Mouse (Mus musculus): Measurements from ENCODE around the gene Endou.

The Endou gene

DNA sequence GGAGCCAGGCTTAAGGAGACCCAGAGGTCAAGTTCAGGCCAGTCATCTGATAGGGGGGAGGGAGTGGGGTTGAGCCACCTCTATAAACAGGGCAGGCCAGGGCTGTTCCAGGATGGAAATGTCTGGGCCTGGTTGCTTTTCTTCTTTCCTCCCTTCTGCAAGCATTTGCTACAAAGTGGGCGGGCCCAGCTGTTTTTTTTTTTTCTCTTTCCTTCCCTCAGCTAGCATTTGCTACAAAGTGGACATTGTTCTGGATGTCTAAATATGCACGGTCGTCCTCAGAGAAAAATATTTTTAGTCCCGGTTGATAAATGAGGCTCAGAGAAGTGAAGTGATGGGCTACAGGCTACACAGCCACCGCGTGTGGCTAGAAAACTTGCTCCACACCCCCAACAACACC, 23.3 kb upstream of the Endou start:
- DNase-seq (ENCODE audit: low spot score) = no peak

DNA sequence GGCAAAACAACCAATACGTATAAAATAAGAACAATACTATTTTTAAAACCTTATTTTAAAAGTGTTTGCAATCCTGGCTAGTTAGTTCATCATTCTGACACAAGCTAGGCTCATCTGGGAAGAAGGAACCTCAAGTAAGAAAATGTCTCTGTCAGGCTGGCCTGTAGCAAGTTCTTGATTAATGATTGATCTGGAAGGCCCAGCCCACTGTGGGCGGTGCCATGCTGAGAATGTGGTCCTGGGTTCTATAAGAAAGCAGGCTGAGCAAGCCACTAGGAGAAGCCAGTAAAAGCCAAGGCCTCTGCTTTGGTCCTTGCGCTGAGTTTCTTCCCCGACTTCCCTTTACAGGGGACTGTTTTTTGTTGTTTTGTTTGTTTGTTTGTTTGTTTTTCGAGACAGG, 21.4 kb upstream of the Endou start:
- no peak for DNase-seq (ENCODE audit: low spot score)

DNA sequence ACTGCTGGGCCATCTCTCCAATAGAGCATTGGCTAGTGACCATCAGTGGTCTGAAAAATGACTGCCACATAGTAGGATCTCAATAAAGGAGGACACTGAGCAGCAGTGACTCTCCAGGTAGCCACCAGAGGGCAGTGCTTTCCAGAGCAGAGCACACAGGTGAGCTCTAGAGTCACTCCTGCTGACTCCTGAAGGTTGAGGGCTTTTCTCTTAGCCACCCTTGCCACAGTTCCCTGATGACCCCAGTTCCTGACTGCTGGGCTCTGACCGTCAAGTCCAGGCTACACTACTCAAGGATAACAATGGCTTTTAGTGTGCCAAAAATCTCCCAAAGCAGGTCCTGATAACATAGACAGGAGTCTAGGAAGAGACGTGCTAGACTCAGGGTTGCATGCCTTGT, 20.5 kb upstream of the Endou start:
- DNase-seq (ENCODE audit: low spot score) = no peak

DNA sequence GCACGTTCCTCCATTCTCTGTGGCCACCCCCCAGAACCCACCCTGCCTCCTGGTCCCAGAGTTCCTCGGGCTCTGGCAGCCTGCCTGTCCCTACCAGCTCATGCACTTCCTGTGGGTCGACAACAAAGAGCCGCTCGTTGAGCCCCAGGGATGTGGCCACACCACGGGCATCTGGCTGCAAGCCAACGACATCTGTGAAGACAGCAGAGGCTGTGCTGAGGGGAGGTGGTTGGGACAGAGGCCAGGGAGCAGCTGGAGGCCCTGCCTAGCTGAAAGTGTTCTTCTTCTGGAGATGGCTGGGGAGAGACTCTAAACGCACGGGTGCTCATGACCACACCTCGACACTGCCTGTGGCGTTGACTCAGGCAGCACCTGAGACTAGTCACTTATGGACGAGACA, 19.6 kb upstream of the Endou start:
- DNase-seq (ENCODE audit: low spot score) = no peak

DNA sequence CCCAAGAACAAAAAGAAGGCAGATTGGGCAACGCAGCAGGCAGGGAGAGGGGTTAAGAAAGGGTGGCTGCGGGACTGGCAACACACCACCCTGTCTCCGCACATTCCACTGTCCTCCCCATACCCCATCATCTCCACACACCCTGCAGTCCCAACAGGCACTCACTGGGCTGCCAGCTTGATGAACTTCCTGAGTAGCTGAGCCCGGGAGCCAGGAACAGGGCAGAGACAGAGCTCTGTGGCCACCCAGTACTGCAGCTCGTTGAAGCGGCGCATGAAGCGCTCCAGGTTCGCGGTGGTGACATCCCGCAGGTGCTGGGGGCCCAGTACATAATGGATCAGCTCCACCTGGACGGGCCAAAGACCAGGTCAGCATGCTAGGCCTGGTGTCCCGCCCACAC, 18.7 kb upstream of the Endou start:
- DNase-seq (ENCODE audit: low spot score) = no peak

DNA sequence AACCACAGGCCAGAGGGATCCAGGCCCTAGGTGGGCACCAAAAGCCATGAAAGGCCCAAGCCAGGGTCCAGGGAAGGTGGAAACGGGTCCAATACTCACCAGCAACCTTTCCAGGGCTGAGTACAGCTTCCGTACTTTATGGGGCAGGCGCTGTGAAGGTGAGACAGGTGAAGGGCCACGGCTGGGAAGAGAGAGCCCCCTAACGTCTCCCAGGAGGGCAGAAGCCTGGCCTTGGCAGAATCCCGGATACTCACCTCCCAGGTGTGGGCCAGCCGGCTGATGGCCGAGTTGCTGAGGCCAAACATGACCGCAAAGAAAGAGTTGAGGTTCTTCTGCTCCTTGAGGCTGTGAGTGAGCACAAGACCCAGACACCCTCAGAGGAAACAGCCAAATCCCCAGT, 18.3 kb upstream of the Endou start:
- no peak for DNase-seq (ENCODE audit: low spot score)

DNA sequence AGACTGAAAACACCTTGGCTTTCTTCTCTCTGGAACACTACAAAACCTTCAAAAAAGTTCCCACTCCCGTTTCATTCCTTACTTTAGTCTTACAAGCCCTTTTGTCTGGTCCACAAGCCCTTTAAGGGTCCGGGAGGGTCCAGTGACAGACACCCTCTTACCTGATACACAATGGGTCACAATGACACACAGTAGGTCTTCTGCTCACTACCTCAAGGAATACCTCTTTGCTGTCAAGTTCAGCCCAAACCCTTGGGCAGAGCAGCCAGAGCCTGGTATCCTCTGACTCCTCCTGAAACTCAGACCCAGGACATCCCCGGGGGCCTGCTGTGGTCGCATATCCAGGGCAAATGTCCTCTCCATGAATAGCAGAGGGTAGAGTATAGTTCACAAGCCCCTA, 17.8 kb upstream of the Endou start:
- no peak for DNase-seq (ENCODE audit: low spot score)

DNA sequence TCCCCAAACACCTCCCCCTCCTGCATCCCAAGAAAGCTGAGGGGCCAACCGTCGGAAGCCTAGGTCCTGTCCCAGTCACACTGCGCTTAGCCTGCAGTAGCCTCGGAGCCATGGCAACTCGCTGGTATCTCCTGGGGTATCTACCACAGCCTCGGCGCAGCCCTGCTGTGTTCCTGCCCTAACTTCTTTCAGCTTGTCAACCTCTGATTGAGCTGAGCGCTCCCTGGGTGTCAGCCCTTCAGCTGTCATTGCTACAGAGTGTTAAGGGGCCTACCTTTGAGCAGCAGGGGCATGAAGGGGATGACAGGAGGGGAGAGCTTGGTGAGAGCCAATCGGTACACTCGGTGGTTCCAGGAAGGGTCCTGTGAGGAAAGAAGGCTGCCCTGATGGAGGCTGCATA, 17.2 kb upstream of the Endou start:
- DNase-seq (ENCODE audit: low spot score) = no peak

DNA sequence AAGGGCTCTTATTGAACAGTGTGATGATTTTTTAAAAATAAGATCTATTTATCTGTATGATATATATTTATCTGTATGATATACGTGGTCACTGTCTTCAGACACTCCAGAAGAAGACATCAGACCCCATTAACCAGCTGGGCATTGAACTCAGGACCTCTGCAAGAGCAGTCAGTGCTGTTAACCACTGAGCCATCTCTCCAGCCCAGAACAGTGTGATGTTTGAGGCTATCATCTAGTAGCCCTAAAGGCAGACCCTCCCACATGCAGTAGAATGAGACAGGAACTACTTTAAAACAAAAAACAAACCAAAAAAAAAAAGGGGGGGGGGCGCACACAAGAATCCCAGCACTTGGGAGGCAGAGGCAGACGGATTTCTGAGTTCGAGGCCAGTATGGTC, 16.3 kb upstream of the Endou start:
- no peak for DNase-seq (ENCODE audit: low spot score)

DNA sequence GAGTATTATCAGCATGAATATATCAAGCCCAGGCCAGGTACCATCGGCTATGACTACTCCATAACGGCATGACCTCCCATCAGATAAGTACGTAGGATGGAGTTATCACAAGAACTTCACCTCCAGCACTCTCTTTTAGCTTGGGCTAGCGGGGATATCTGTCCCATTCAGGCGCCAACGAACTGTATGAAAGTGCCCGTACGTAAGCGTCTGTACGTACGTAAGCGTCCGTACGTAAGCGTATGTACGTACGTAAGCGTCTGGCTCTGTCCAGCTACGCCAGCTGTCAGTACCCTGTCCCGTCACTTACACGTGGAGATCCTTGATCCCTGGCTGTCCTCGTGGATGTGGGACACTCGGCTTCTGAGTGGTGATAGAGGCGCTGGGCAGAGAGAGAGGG, 15.6 kb upstream of the Endou start:
- DNase-seq (ENCODE audit: low spot score) = no peak

DNA sequence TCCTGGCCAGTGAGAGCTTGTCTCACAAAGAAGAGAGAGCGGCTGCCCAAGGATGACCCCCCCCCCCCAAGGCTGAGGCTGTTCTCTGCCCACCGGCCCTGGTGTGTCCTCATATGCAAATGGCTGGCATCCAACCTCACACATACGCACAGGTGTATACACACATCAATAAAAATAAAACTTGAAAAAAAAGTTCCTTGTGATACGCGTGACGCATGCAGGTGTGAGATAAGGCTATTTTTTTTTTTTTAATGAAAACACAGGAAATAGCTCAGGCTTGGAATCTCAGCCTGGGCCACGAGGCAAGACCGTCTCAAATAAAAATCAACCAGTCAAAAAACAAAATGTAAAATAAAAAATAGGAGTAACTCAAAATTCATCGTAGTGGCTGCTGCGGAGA, 15.1 kb upstream of the Endou start:
- no peak for DNase-seq (ENCODE audit: low spot score)

DNA sequence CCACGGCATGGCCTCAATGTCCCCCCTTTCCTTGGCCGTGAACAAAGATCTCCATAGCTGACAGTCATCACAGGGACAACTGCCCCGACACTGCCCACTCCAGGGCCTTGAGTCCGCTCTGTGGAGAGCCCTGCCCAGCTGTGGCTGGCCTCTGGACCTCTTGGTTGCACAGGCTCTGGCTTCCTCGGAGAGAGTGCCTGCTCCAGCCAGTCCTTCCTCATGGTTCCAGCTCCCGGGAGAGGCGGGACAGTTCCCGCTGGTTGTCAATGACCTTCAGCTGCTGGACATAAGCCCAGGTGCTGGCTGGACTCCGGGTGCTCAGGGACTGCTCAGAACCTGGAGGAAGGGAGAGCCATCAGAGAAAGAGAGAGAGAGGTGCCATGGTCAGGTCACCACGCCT, 14.2 kb upstream of the Endou start:
- DNase-seq (ENCODE audit: low spot score) = no peak

DNA sequence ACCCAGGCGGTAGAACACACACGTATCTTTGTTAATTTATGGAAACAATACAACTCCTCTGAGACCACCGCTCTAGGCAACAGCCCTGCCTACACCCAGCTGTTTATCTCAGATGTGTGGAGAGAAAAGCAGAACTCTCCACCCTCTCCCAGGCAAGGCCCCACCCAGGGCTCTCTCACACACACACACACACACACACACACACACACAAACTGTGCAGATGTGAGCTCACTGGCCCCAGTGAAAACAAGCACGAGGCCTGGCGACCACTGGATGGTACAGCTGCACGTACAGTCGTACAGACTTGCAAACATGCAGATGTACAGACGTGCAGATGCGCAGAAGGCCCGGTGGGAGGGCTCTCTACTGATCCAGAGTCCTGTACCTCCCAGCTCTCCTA, 13.8 kb upstream of the Endou start:
- DNase-seq (ENCODE audit: low spot score) = no peak

DNA sequence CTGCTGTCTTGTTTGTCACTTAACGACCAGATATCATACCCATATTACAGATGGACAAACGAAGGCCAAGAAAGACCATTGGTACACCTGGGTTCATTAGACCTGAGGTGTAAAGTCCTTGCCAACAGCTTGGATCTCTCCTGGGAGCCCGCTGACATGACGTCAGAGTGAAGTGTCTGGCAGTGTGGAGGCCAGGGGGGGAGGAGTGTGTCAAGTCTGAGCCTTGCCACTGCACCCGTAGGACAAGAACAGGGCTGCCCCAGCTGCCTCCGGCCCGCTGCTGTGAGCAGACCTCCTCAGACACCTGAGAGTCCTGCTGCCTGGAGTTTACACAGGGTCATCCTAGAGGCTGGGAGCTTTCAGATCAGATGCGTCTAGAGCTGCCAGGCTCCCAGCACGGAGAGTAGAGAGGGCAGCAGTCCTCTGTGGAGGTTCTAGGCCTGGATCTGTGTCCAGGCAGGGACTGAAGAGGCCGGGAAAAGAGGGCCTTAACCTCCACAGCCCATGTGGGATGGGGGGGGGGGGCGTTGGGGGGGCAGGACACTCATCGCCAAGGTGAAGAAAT, 12.9 kb upstream of the Endou start:
- no peak for DNase-seq (ENCODE audit: low spot score)

DNA sequence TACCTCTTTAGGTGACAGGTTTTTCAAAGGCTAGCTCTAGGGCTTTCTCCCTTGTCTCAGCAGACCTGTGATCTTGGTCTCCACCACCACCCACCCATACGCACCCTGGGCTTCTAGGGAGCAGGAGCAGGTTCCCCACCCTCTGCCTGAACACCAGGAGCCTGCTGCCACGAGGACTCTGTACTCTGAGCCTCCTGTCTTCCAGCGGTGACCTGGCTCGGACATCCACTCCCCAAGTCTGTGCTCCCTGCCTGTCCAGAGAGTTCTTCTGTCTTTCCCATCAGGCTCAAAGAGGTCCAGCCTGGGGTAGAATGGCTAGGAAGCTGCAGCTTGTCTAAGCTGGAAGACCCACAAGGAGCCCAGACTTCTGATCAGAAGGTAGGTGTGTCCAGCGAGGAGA, 12.1 kb upstream of the Endou start:
- no peak for DNase-seq (ENCODE audit: low spot score)

DNA sequence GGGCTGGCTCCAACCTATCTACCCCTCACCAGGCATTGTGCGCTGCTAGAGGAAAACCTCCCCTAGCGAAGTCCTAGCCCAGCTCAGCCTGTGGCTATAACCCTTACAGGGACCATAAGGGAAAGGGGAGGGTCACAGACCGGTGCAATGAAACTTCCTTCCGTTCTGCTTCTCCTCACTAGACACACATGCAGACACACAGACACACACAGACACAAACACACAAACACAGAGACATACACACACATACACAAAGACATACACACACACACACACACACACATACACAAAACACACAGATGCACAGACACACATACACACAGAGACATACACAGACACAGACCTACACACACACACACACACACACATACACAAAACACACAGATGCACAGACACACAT, 11.5 kb upstream of the Endou start:
- no peak for DNase-seq (ENCODE audit: low spot score)

DNA sequence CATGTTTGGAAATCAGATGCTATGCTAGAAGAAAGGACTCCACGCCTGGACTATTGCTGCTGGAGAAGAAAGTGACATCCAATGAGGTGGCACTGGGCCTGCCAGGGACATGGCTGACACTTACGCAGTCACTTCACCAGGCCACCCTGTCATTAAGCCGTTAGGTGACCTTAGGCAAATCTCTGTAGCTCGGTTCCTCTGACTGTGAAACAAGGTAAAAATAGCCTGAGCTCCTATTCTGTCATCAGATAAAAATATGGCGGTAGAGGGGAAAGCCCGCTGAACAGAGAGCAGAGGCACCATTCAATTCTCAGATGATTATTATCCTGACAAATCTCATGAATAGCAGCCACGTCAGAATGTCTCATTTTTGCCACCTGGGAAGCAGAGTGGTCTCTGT, 10.9 kb upstream of the Endou start:
- DNase-seq (ENCODE audit: low spot score) = no peak

DNA sequence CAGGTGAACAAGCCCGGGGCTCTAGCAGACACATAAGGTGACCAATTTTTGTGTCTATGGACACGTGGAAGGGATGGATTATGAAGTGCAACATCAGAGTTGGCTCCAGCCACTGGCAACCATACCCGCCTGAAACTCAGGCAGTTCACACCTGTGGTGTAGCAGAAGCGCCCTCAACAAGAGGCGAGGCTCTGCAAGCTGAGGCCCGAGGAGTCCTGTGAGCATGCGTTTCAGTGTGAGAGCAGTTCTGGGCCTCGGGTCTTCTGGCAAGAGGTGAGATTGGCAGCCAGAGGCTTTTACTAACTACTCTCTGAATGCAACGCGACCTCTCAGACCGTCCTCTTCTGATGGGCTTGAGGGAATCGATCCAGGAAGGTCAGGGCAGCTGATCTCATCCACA, 10.5 kb upstream of the Endou start:
- no peak for DNase-seq (ENCODE audit: low spot score)

DNA sequence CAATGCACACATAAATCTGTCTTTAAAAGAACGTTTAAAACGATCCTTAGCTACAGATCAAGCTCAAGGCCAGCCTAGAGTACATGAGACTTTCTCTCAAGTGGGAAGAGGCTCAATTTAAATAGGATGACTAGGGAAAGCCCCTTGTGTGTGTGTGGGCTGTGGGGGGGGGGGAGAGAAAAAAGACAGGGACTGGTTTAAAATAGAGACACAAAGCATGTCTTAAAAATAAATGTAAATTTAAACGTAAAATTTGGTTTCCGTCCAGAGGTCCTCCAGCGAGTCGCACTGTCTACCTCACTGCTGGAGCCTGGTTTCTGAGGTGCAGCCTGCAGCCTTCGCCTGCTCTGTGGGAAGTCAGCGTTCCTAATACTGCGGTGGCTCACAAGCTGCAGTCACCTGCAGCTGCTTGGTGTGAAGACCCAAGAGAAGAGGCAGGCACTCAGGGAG, 9.2 kb upstream of the Endou start:
- no peak for DNase-seq (ENCODE audit: low spot score)

DNA sequence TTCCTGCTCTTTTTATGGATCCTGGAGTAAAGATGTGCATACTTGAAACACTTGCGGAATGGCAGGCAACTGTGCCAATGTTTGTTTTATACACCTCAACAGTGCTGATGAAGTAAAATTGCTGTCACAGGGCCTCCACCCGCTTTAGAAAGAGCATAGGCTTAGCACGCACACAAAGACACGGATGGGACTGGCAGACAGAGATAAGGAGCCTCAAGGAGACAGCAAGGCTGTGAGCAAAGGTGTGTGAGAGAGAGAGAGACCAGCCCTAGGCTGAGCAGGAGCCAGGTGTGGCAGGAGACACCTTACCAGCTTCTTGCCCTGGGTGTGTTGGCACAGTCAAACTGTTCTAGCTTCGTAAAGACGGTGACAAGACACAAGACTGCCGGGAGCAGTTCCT, 7.8 kb upstream of the Endou start:
- no peak for DNase-seq (ENCODE audit: low spot score)

DNA sequence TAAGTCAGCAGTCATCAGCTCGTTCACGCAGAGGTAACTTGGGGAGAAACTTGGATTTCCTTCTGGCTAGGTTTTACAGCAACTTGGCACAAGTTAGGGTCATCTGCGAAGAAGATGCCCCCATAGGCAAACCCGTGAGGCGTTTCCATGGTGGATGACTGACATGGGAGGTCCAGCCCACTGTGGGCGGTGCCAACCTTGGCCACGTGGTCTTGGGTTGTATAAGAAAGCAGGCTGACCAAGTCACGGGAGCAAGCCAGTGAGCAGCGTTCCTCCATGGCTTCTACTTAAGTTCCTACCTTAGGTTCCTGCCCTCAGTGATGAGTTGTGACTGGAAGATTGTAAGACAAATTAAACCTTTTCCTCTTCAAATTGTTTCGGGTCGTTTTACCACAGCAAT, 849 bp upstream of the Endou start:
- DNase-seq (ENCODE audit: low spot score) = no peak

DNA sequence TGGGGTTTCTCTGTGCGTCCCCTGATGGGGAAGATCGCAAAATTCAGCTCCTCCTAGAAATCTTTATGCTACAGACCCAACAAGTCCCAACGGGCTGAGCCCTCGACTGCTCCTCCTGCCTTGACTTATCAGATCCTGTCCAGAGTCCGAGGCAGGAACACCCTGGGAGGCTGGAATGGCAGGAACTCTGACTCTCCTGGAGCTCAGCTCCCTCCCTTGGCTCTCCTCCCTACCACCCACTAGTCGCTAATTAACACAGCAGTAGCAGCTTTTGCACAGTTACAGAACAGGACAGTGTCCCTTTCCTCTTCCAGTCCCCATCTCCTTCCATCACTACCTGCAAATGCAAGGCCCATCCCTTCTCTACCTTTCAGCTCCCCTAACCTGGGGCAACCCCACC, 774 bp downstream of the Endou start:
- no peak for DNase-seq (ENCODE audit: low spot score)

DNA sequence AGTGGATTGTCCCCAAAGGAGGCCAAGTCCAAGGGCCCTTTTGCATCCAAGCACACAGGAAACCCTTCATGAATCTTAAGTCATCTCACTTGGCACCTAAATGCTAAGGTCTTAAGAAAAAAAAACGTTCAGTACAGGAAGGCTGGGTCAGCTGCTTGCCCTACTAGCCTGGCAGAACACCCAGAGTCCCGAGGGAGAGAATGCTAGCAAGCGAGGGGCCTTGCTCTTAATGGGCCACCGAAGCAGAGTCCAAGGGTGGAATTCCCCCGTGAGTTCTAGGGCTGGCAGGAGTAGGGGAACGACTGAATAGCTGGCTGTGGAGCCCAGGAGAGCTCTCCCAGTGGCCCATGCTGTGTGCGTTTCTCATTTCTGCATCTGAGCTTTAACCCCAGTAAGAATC, 2.3 kb downstream of the Endou start:
- no peak for DNase-seq (ENCODE audit: low spot score)

DNA sequence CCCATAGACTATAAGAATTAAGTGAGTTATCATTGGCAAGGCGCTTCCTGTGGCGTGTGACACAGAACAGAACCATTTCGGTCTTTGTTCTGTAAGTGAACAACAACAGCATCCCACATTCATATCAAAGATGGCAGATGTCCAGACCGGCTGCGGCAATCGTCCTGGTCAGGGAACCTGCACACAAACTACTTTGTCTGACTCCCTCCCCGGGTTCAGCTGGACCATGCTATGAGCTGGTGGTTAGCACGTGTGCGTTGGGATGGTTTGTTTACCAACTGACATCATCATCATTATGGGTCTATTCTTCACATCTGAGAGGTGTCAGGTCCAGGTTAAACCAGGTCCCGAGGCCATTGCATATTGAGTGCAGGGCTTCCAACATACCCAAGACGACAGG, 2.7 kb downstream of the Endou start:
- DNase-seq (ENCODE audit: low spot score) = no peak

DNA sequence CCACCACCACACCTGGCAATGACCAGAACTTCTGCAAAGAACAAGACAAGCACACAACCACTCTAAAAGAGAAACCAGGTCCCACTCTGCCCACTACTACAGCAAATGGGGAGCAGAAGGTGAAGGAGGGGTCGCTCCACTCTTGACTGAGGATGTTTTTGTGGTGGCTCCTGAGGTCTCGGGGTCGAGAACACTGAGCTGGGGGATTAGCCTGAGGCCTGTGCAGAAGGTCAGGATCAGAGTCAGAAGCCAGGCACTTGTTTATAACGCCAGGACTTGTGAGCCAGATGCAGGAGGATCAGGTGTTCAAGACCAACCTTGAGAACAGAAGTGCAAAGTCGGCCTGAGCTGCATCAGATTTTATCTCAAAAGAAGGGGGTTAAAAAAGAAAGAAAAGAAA, 3.6 kb downstream of the Endou start:
- DNase-seq (ENCODE audit: low spot score) = no peak

Measured in embryo, embryonic 10.5 days (tissue).